Mouse (Mus musculus): ENCODE results near the gene Ide. TPM values are rescaled to one million over a fixed set of nuclear protein-coding genes. Genes with fewer than 3 reads are reported as not detected.
A peak's percentile ranks its signal among the peaks of the same experiment; 100 is the strongest.

Ide gene
- total and polyA plus RNA-seq, 2 experiments = 21.8 to 35.3 TPM

- Histone ChIP-seq H3K36me3 (ENCODE audit: control insufficient read depth, insufficient read depth, low read length) (peaks cover 5% of the 10 kb centered on the region), H3K27ac (replicated peaks; ENCODE audit: insufficient read depth, low read depth, low read length) (no peak overlapping the region; the same call in 1 of the 2 replicates), H3K4me3 (ENCODE audit: insufficient read depth, low read depth, low read length) (no peak overlapping the region), H3K27me3 (ENCODE audit: control insufficient read depth, insufficient read depth, low read length) (no peaks in the 10 kb centered on the region), H3K9ac (ENCODE audit: low read depth, low read length) (no peak overlapping the region), H3K4me1 (ENCODE audit: control insufficient read depth, insufficient read depth, low read length) (peaks cover 13% of the 10 kb centered on the region), H3K79me2 (ENCODE audit: control insufficient read depth, insufficient read depth, low read length) (peaks cover 15% of the 10 kb centered on the region; the same call in 1 of the 2 replicates)
- TF ChIP-seq POLR2A (IDR thresholded peaks at IDR 0.05; ENCODE audit: extremely low read depth, insufficient read depth, low read length) (no peak), CTCF (IDR thresholded peaks at IDR 0.05; ENCODE audit: low read depth, low read length) (no peak)
- WGBS = 75% methylated on average over 10 of the region's 10 CpGs
- DNase-seq (ENCODE audit: extremely low read depth, low read depth, low spot score) = no peak
These were observed 10.7 kb upstream of the Ide start for GRCm38 (mm10) chr19:37348331-37348730.

- Histone ChIP-seq H3K9ac (ENCODE audit: low read depth, low read length) (no peak overlapping the region), H3K4me3 (ENCODE audit: insufficient read depth, low read depth, low read length) (no peak overlapping the region), H3K4me1 (ENCODE audit: control insufficient read depth, insufficient read depth, low read length) (peaks cover 13% of the 10 kb centered on the region), H3K36me3 (ENCODE audit: control insufficient read depth, insufficient read depth, low read length) (no peaks in the 10 kb centered on the region), H3K27ac (replicated peaks; ENCODE audit: insufficient read depth, low read depth, low read length) (no peak overlapping the region), H3K79me2 (ENCODE audit: control insufficient read depth, insufficient read depth, low read length) (peaks cover 22% of the 10 kb centered on the region; the same call in 1 of the 2 replicates), H3K27me3 (ENCODE audit: control insufficient read depth, insufficient read depth, low read length) (no peaks in the 10 kb centered on the region)
- 19% methylated on average over 3 of the region's 3 CpGs for WGBS
- TF ChIP-seq POLR2A (IDR thresholded peaks at IDR 0.05; ENCODE audit: extremely low read depth, insufficient read depth, low read length) (no peak), CTCF (IDR thresholded peaks at IDR 0.05; ENCODE audit: low read depth, low read length) (no peak)
- peak; percentile 63 for DNase-seq (ENCODE audit: extremely low read depth, low read depth, low spot score)
These were observed 8.6 kb upstream of the Ide start for GRCm38 (mm10) chr19:37346258-37346657.

- Histone ChIP-seq H3K4me1 (ENCODE audit: control insufficient read depth, insufficient read depth, low read length) (peaks cover 8% of the 10 kb centered on the region), H3K27ac (replicated peaks; ENCODE audit: insufficient read depth, low read depth, low read length) (no peak overlapping the region), H3K4me3 (ENCODE audit: insufficient read depth, low read depth, low read length) (no peak overlapping the region), H3K79me2 (ENCODE audit: control insufficient read depth, insufficient read depth, low read length) (peaks cover 30% of the 10 kb centered on the region; the same call in 1 of the 2 replicates), H3K27me3 (ENCODE audit: control insufficient read depth, insufficient read depth, low read length) (no peaks in the 10 kb centered on the region), H3K36me3 (ENCODE audit: control insufficient read depth, insufficient read depth, low read length) (no peaks in the 10 kb centered on the region; the same call in 1 of the 2 replicates), H3K9ac (ENCODE audit: low read depth, low read length) (no peak overlapping the region)
- DNase-seq (ENCODE audit: extremely low read depth, low read depth, low spot score) = no peak
- 89% methylated on average over 5 of the region's 5 CpGs for WGBS
- TF ChIP-seq POLR2A (IDR thresholded peaks at IDR 0.05; ENCODE audit: extremely low read depth, insufficient read depth, low read length) = no peak
- TF ChIP-seq CTCF (IDR thresholded peaks at IDR 0.05; ENCODE audit: low read depth, low read length) = no peak
These were observed 6.2 kb upstream of the Ide start for GRCm38 (mm10) chr19:37343899-37344298.

- Histone ChIP-seq H3K4me1 (ENCODE audit: control insufficient read depth, insufficient read depth, low read length) (no peaks in the 10 kb centered on the region; the same call in 1 of the 2 replicates), H3K36me3 (ENCODE audit: control insufficient read depth, insufficient read depth, low read length) (no peaks in the 10 kb centered on the region; the same call in 1 of the 2 replicates), H3K27me3 (ENCODE audit: control insufficient read depth, insufficient read depth, low read length) (no peaks in the 10 kb centered on the region), H3K9ac (ENCODE audit: low read depth, low read length) (no peak overlapping the region), H3K79me2 (ENCODE audit: control insufficient read depth, insufficient read depth, low read length) (peaks cover 36% of the 10 kb centered on the region), H3K4me3 (ENCODE audit: insufficient read depth, low read depth, low read length) (no peak overlapping the region), H3K27ac (replicated peaks; ENCODE audit: insufficient read depth, low read depth, low read length) (no peak overlapping the region)
- DNase-seq (ENCODE audit: extremely low read depth, low read depth, low spot score) = no peak
- TF ChIP-seq POLR2A (IDR thresholded peaks at IDR 0.05; ENCODE audit: extremely low read depth, insufficient read depth, low read length) (no peak), CTCF (IDR thresholded peaks at IDR 0.05; ENCODE audit: low read depth, low read length) (no peak)
- WGBS = 70% methylated on average over 5 of the region's 5 CpGs
These were observed 3.3 kb upstream of the Ide start for GRCm38 (mm10) chr19:37340931-37341330.

GRCm38 (mm10) chr19:37340495-37340894 is 2.8 kb upstream of the Ide start:
- TF ChIP-seq CTCF (IDR thresholded peaks at IDR 0.05; ENCODE audit: low read depth, low read length) (no peak), POLR2A (IDR thresholded peaks at IDR 0.05; ENCODE audit: extremely low read depth, insufficient read depth, low read length) (no peak)
- DNase-seq (ENCODE audit: extremely low read depth, low read depth, low spot score) = no peak
- peaks cover 37% of the 10 kb centered on the region for H3K79me2 ChIP-seq (ENCODE audit: control insufficient read depth, insufficient read depth, low read length)
- no peaks in the 10 kb centered on the region for H3K27me3 ChIP-seq (ENCODE audit: control insufficient read depth, insufficient read depth, low read length)
- no peak overlapping the region for H3K4me3 ChIP-seq (ENCODE audit: insufficient read depth, low read depth, low read length)
- H3K4me1 ChIP-seq (ENCODE audit: control insufficient read depth, insufficient read depth, low read length) = no peaks in the 10 kb centered on the region; the same call in 1 of the 2 replicates
- no peak overlapping the region for H3K27ac ChIP-seq (replicated peaks; ENCODE audit: insufficient read depth, low read depth, low read length)
- H3K9ac ChIP-seq (ENCODE audit: low read depth, low read length) = no peak overlapping the region
- 76% methylated on average over 5 of the region's 5 CpGs for WGBS
- no peaks in the 10 kb centered on the region; the same call in 1 of the 2 replicates for H3K36me3 ChIP-seq (ENCODE audit: control insufficient read depth, insufficient read depth, low read length)

GRCm38 (mm10) chr19:37335392-37335791 is 2.3 kb downstream of the Ide start:
- Histone ChIP-seq H3K27me3 (ENCODE audit: control insufficient read depth, insufficient read depth, low read length) (no peaks in the 10 kb centered on the region), H3K9ac (ENCODE audit: low read depth, low read length) (no peak overlapping the region), H3K79me2 (ENCODE audit: control insufficient read depth, insufficient read depth, low read length) (peaks cover 30% of the 10 kb centered on the region), H3K36me3 (ENCODE audit: control insufficient read depth, insufficient read depth, low read length) (no peaks in the 10 kb centered on the region; the same call in 1 of the 2 replicates), H3K4me1 (ENCODE audit: control insufficient read depth, insufficient read depth, low read length) (no peaks in the 10 kb centered on the region), H3K4me3 (ENCODE audit: insufficient read depth, low read depth, low read length) (no peak overlapping the region), H3K27ac (replicated peaks; ENCODE audit: insufficient read depth, low read depth, low read length) (no peak overlapping the region)
- TF ChIP-seq POLR2A (IDR thresholded peaks at IDR 0.05; ENCODE audit: extremely low read depth, insufficient read depth, low read length) = no peak
- TF ChIP-seq CTCF (IDR thresholded peaks at IDR 0.05; ENCODE audit: low read depth, low read length) = no peak
- 78% methylated on average over 1 of the region's 1 CpGs for WGBS
- DNase-seq (ENCODE audit: extremely low read depth, low read depth, low spot score) = no peak
